Mouse (Mus musculus) forebrain, embryonic 11.5 days (tissue): ENCODE results near the gene Mrps6. TPM values are rescaled to one million over a fixed set of nuclear protein-coding genes. Genes with fewer than 3 reads are reported as not detected.

Experiments
- ATAC-seq: fragments of 200-750 bp; cut with Nextera tagmentation; replicated peaks from 2 replicates; pipeline ENCODE4 v1.8.0; 2017; ENCODE audit warnings: moderate TSS enrichment; ENCODE audit not compliant: low FRiP score
- DNase-seq: peaks from one replicate; pipeline ENCODE4 v3.0.0-alpha.2; 2017; ENCODE audit warnings: low spot score
- H3K27ac ChIP-seq: fragments of 300-500 bp; sonication (generic); 2 replicates; pipeline ENCODE4 v1.5.1; 2014; ENCODE audit warnings: low read depth, low read length
- H3K27me3 ChIP-seq: fragments of 300-500 bp; sonication (generic); 2 replicates; pipeline ENCODE4 v1.6.1; 2014; ENCODE audit warnings: mild to moderate bottlenecking, low read length, mixed read lengths; ENCODE audit not compliant: control insufficient read depth, insufficient read depth
- H3K36me3 ChIP-seq: fragments of 300-500 bp; sonication (generic); 2 replicates; pipeline ENCODE4 v1.6.1; 2014; ENCODE audit warnings: mild to moderate bottlenecking, low read length, moderate library complexity, mixed read lengths; ENCODE audit not compliant: control insufficient read depth, insufficient read depth
- H3K4me1 ChIP-seq: fragments of 300-500 bp; sonication (generic); replicated peaks from 2 replicates; pipeline ENCODE4 v1.6.1; 2014; ENCODE audit warnings: low read length, mixed read lengths; ENCODE audit not compliant: control insufficient read depth, insufficient read depth
- H3K4me2 ChIP-seq: fragments of 300-500 bp; sonication (generic); 2 replicates; pipeline ENCODE4 v1.6.1; 2014; ENCODE audit warnings: low read depth, mild to moderate bottlenecking, low read length, moderate library complexity, mixed read lengths; ENCODE audit not compliant: severe bottlenecking
- H3K4me3 ChIP-seq: fragments of 300-500 bp; sonication (generic); 2 replicates; pipeline ENCODE4 v1.5.1; 2014; ENCODE audit warnings: low read depth, low read length
- H3K9ac ChIP-seq: fragments of 300-500 bp; sonication (generic); 2 replicates; pipeline ENCODE4 v1.6.1; 2014; ENCODE audit warnings: low read length
- H3K9me3 ChIP-seq: fragments of 300-500 bp; sonication (generic); 2 replicates; pipeline ENCODE4 v1.6.1; 2016; ENCODE audit warnings: low read length, mixed read lengths; ENCODE audit not compliant: control insufficient read depth
- WGBS: fragments of 180-500 bp; shearing (Covaris S2); extraction: QIAGEN DNeasy Blood & Tissue Kit; methylation state at CpG from one replicate; pipeline ENCODE4 v1.1.7; 2014; 5-methylcytosine and 5-hydroxymethylcytosine counted together
- polyA plus RNA-seq: library from polyadenylated mRNA; unstranded; fragments of >200 nt; fragmentation: Nextera tagmentation; extraction: Ambion mirVana; gene quantifications from 2 replicates; pipeline ENCODE4 v1.2.1, GENCODE M21; 2014

Mrps6 gene
- polyA plus RNA-seq, 1 experiment from 2014 or later: 117 TPM

GRCm38 (mm10) chr16:92104332-92104590 is 46.2 kb downstream of the Mrps6 start:
- H3K4me2 ChIP-seq: no peak overlapping the region
- 73% methylated on average over 2 of the region's 2 CpGs for WGBS
- no peak overlapping the region for H3K4me3 ChIP-seq
- H3K27ac ChIP-seq: no peak overlapping the region
- 0 out of 2 replicates have a peak, but pooled peaks cover 2% of the 10 kb centered on the region for H3K4me1 ChIP-seq
- no peaks in the 10 kb centered on the region for H3K27me3 ChIP-seq
- no peak overlapping the region for H3K9ac ChIP-seq
- ATAC-seq (no peak), DNase-seq (no peak)
- no peaks in the 10 kb centered on the region; the same call in 1 of the 2 replicates for H3K36me3 ChIP-seq
- H3K9me3 ChIP-seq: no peaks in the 10 kb centered on the region

GRCm38 (mm10) chr16:92104951-92105350 is 46.9 kb downstream of the Mrps6 start:
- no peak overlapping the region for H3K4me2 ChIP-seq
- no peak overlapping the region for H3K27ac ChIP-seq
- H3K4me3 ChIP-seq: no peak overlapping the region
- H3K27me3 ChIP-seq: no peaks in the 10 kb centered on the region
- no peaks in the 10 kb centered on the region for H3K36me3 ChIP-seq
- 0 out of 2 replicates have a peak, but pooled peaks cover 2% of the 10 kb centered on the region for H3K4me1 ChIP-seq
- no peaks in the 10 kb centered on the region for H3K9me3 ChIP-seq
- H3K9ac ChIP-seq: no peak overlapping the region
- DNase-seq: no peak
- no peak for ATAC-seq
- 85% methylated on average over 2 of the region's 2 CpGs for WGBS

- H3K27me3 ChIP-seq: no peaks in the 10 kb centered on the region
- no peak overlapping the region for H3K4me3 ChIP-seq
- H3K9me3 ChIP-seq: no peaks in the 10 kb centered on the region
- ATAC-seq (no peak), DNase-seq (no peak)
- no peak overlapping the region for H3K9ac ChIP-seq
- no peaks in the 10 kb centered on the region for H3K36me3 ChIP-seq
- no peak overlapping the region for H3K4me2 ChIP-seq
- H3K27ac ChIP-seq: no peak overlapping the region
- WGBS: 75% methylated on average over 3 of the region's 3 CpGs
- 0 out of 2 replicates have a peak, but pooled peaks cover 2% of the 10 kb centered on the region for H3K4me1 ChIP-seq
These were observed 47.6 kb downstream of the Mrps6 start for GRCm38 (mm10) chr16:92105631-92106030.

GRCm38 (mm10) chr16:92107346-92107745 is 49.3 kb downstream of the Mrps6 start:
- Histone ChIP-seq H3K4me1 (no peaks in the 10 kb centered on the region), H3K9me3 (no peaks in the 10 kb centered on the region), H3K9ac (no peak overlapping the region), H3K4me2 (no peak overlapping the region), H3K36me3 (no peaks in the 10 kb centered on the region), H3K4me3 (no peak overlapping the region), H3K27ac (no peak overlapping the region), H3K27me3 (no peaks in the 10 kb centered on the region)
- ATAC-seq (no peak), DNase-seq (no peak)
- 94% methylated on average over 5 of the region's 5 CpGs for WGBS

GRCm38 (mm10) chr16:92114706-92115241 is 56.7 kb downstream of the Mrps6 start:
- H3K9ac ChIP-seq: no peak overlapping the region
- 77% methylated on average over 5 of the region's 5 CpGs for WGBS
- no peak overlapping the region for H3K27ac ChIP-seq
- ATAC-seq (no peak), DNase-seq (peak; percentile 46)
- H3K4me3 ChIP-seq: no peak overlapping the region
- H3K9me3 ChIP-seq: no peaks in the 10 kb centered on the region
- H3K4me1 ChIP-seq: 0 out of 2 replicates have a peak, but pooled peaks cover 4% of the 10 kb centered on the region
- no peaks in the 10 kb centered on the region for H3K27me3 ChIP-seq
- H3K4me2 ChIP-seq: no peak overlapping the region
- H3K36me3 ChIP-seq: peaks cover 3% of the 10 kb centered on the region

- Histone ChIP-seq H3K4me1 (0 out of 2 replicates have a peak, but pooled peaks cover 4% of the 10 kb centered on the region), H3K27ac (peak overlapping the region; percentile 41; the same call in 1 of the 2 replicates), H3K36me3 (peaks cover 3% of the 10 kb centered on the region), H3K4me2 (0 out of 2 replicates have a peak overlapping the region, but pooled peaks have one; percentile 6), H3K27me3 (no peaks in the 10 kb centered on the region), H3K4me3 (no peak overlapping the region), H3K9ac (no peak overlapping the region; the same call in 1 of the 2 replicates), H3K9me3 (no peaks in the 10 kb centered on the region)
- ATAC-seq: 0 out of 2 replicates have a peak, but pooled peaks have one; percentile 51
- DNase-seq: peak; percentile 66
- 39% methylated on average over 17 of the region's 20 CpGs for WGBS
These were observed 57.7 kb downstream of the Mrps6 start for GRCm38 (mm10) chr16:92115611-92116421.

GRCm38 (mm10) chr16:92117337-92118209 is 59.5 kb downstream of the Mrps6 start:
- Histone ChIP-seq H3K9ac (no peak overlapping the region), H3K27me3 (no peaks in the 10 kb centered on the region), H3K27ac (no peak overlapping the region), H3K4me3 (no peak overlapping the region), H3K4me2 (no peak overlapping the region), H3K36me3 (peaks cover 3% of the 10 kb centered on the region), H3K4me1 (0 out of 2 replicates have a peak, but pooled peaks cover 4% of the 10 kb centered on the region), H3K9me3 (no peaks in the 10 kb centered on the region)
- DNase-seq (no peak), ATAC-seq (no peak)
- 74% methylated on average over 9 of the region's 9 CpGs for WGBS

GRCm38 (mm10) chr16:92119013-92119515 is 61.0 kb downstream of the Mrps6 start:
- DNase-seq (no peak), ATAC-seq (no peak)
- Histone ChIP-seq H3K4me3 (no peak overlapping the region), H3K9me3 (no peaks in the 10 kb centered on the region), H3K4me1 (0 out of 2 replicates have a peak, but pooled peaks cover 4% of the 10 kb centered on the region), H3K27me3 (no peaks in the 10 kb centered on the region), H3K4me2 (no peak overlapping the region), H3K36me3 (no peaks in the 10 kb centered on the region), H3K27ac (no peak overlapping the region), H3K9ac (no peak overlapping the region)
- WGBS: 66% methylated on average over 13 of the region's 13 CpGs
